Mouse (Mus musculus): ENCODE measurements around the gene Pdxk. TPM values are rescaled to one million over a fixed set of nuclear protein-coding genes. Genes with fewer than 3 reads are reported as not detected.

The Pdxk gene
- total RNA-seq, 1 experiment = 10.3 TPM

DNA sequence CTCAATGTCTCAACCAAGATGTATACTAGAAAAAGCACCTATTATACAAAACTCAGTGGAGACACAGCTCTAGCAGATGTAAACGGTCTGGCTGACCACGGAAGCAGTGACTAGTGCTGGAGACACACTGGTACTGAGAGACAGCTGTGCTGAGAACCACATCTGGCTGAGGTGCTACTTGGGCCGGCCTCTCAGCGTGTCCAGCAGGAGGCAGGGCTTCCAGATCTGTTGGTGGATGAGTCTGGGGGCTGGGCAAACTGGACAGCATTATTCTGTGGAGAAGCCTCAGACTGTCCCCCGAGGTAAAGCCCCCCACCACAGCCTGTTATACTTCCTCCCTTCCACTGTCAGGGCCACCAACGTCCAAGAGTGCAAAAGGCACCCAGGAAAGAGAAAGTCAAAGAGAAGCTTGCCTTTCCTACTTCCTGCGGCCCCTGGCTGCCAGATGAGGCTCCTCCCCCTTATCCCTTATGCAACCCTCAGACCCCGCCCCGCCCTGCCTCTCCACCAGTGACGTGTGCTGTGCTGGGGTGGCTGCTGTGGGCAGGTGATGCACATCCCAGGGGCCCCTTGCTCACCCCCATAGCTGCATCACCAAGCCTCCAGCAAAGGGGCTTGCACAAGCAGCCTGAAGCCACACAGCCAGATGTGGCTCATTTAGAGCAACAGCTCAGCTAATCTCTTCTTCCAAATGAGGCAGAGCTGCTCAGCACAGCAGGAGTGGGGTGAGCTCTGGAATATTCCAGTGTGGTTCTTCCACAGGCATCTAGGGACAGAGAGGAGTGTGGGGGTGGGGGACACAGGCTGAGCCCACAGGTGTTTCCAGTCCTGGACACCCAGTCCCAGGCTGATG lies 7.1 kb downstream of the Pdxk start:
- Histone ChIP-seq H3K4me3 (ENCODE audit: insufficient read depth in 1 of 2, low read depth in 1 of 2, low read length in 2 of 2, poor library complexity in 1 of 2, severe bottlenecking in 1 of 2) (no peak overlapping the region), H3K9me3 (ENCODE audit: control insufficient read depth, insufficient read depth, low read depth, low read length) (no peaks in the 10 kb centered on the region), H3K36me3 (ENCODE audit: control insufficient read depth, insufficient read depth, low read length, poor library complexity, severe bottlenecking) (peaks cover 3% of the 10 kb centered on the region; the same call in 1 of the 2 replicates), H3K4me1 (ENCODE audit: control insufficient read depth in 2 of 2, insufficient read depth in 2 of 2, low read length in 2 of 2, poor library complexity in 1 of 2) (peaks cover under 1 to 5% of the 10 kb centered on the region in 2 experiments; a peak in 1 of 4 replicates), H3K9ac (ENCODE audit: insufficient read depth, low read depth, low read length, poor library complexity, severe bottlenecking) (no peak overlapping the region), H3K27ac (ENCODE audit: insufficient read depth, low read depth, low read length, poor library complexity, severe bottlenecking) (no peak overlapping the region)
- no peak for DNase-seq (ENCODE audit: low read depth, low spot score)
- in situ Hi-C loops (cut with MboI; ENCODE audit: low sequenced_read_pairs in 2 of 2, unreplicated experiment in 2 of 2) = no loop called here
- no peak for TF ChIP-seq ZC3H11A (IDR thresholded peaks at IDR 0.05; ENCODE audit: borderline replicate concordance, low read depth, low read length)
- TF ChIP-seq MAFK (IDR thresholded peaks at IDR 0.05; ENCODE audit: insufficient read depth, low read depth, low read length) = no peak
- no peak for TF ChIP-seq HCFC1 (IDR thresholded peaks at IDR 0.05; ENCODE audit: borderline replicate concordance, insufficient read depth, low read length)
- no peak for TF ChIP-seq ZNF384 (IDR thresholded peaks at IDR 0.05; ENCODE audit: low read depth, low read length)
- TF ChIP-seq CHD2 (IDR thresholded peaks at IDR 0.05; ENCODE audit: low read depth, low read length) = no peak

DNA sequence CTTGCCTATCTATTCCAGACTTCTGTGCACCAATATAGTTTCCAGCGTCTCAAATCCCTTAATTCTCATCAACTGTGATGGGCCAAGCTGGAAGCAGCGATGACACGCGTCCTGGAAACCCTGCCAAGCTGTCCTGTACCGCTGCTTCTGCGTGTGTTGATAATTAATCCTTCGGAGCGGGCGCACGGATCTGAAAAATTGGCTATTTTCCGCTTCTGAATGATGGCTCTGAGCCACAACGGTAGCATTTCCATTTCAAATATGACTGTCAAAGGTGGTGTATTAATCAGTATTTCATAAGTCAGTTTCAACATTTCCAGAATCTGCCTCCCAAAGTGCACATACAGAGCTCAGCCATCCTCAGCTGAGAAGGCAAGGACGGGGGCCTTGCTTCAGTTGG lies 8.1 kb downstream of the Pdxk start:
- no peak overlapping the region for H3K9ac ChIP-seq (ENCODE audit: insufficient read depth, low read depth, low read length, poor library complexity, severe bottlenecking)
- TF ChIP-seq MAFK (IDR thresholded peaks at IDR 0.05; ENCODE audit: insufficient read depth, low read depth, low read length) = no peak
- no peak for TF ChIP-seq ZNF384 (IDR thresholded peaks at IDR 0.05; ENCODE audit: low read depth, low read length)
- TF ChIP-seq ZC3H11A (IDR thresholded peaks at IDR 0.05; ENCODE audit: borderline replicate concordance, low read depth, low read length) = no peak
- TF ChIP-seq HCFC1 (IDR thresholded peaks at IDR 0.05; ENCODE audit: borderline replicate concordance, insufficient read depth, low read length) = no peak
- H3K9me3 ChIP-seq (ENCODE audit: control insufficient read depth, insufficient read depth, low read depth, low read length) = no peaks in the 10 kb centered on the region
- H3K4me3 ChIP-seq (ENCODE audit: insufficient read depth in 1 of 2, low read depth in 1 of 2, low read length in 2 of 2, poor library complexity in 1 of 2, severe bottlenecking in 1 of 2) = no peak overlapping the region
- in situ Hi-C loops (cut with MboI; ENCODE audit: low sequenced_read_pairs in 2 of 2, unreplicated experiment in 2 of 2) = no loop called here
- DNase-seq (ENCODE audit: low read depth, low spot score) = no peak
- no peak overlapping the region for H3K27ac ChIP-seq (ENCODE audit: insufficient read depth, low read depth, low read length, poor library complexity, severe bottlenecking)
- peaks cover 0 to 5% of the 10 kb centered on the region in 2 experiments; a peak in 1 of 4 replicates for H3K4me1 ChIP-seq (ENCODE audit: control insufficient read depth in 2 of 2, insufficient read depth in 2 of 2, low read length in 2 of 2, poor library complexity in 1 of 2)
- H3K36me3 ChIP-seq (ENCODE audit: control insufficient read depth, insufficient read depth, low read length, poor library complexity, severe bottlenecking) = peaks cover 4% of the 10 kb centered on the region; the same call in 1 of the 2 replicates

- Histone ChIP-seq H3K4me3 (ENCODE audit: insufficient read depth in 1 of 2, low read depth in 1 of 2, low read length in 2 of 2, poor library complexity in 1 of 2, severe bottlenecking in 1 of 2) (no peak overlapping the region), H3K27ac (ENCODE audit: insufficient read depth, low read depth, low read length, poor library complexity, severe bottlenecking) (no peak overlapping the region), H3K4me1 (ENCODE audit: control insufficient read depth in 2 of 2, insufficient read depth in 2 of 2, low read length in 2 of 2, poor library complexity in 1 of 2) (no peaks in the 10 kb centered on the region; a peak in 1 of 4 replicates), H3K9ac (ENCODE audit: insufficient read depth, low read depth, low read length, poor library complexity, severe bottlenecking) (no peak overlapping the region), H3K36me3 (ENCODE audit: control insufficient read depth, insufficient read depth, low read length, poor library complexity, severe bottlenecking) (peaks cover 28% of the 10 kb centered on the region; the same call in 1 of the 2 replicates), H3K9me3 (ENCODE audit: control insufficient read depth, insufficient read depth, low read depth, low read length) (no peaks in the 10 kb centered on the region)
- no peak for TF ChIP-seq MAFK (IDR thresholded peaks at IDR 0.05; ENCODE audit: insufficient read depth, low read depth, low read length)
- TF ChIP-seq HCFC1 (IDR thresholded peaks at IDR 0.05; ENCODE audit: borderline replicate concordance, insufficient read depth, low read length) = no peak
- no peak for TF ChIP-seq ZC3H11A (IDR thresholded peaks at IDR 0.05; ENCODE audit: borderline replicate concordance, low read depth, low read length)
- TF ChIP-seq CHD2 (IDR thresholded peaks at IDR 0.05; ENCODE audit: low read depth, low read length) = no peak
- TF ChIP-seq ZNF384 (IDR thresholded peaks at IDR 0.05; ENCODE audit: low read depth, low read length) = no peak
- in situ Hi-C loops (cut with MboI; ENCODE audit: low sequenced_read_pairs in 2 of 2, unreplicated experiment in 2 of 2) = no loop called here
- DNase-seq (ENCODE audit: low read depth, low spot score) = no peak
Measured at GRCm38 (mm10) chr10:78452641-78453040, 12.1 kb downstream of the Pdxk start.

- Histone ChIP-seq H3K36me3 (ENCODE audit: control insufficient read depth, insufficient read depth, low read length, poor library complexity, severe bottlenecking) (peaks cover 38% of the 10 kb centered on the region; the same call in 1 of the 2 replicates), H3K4me3 (ENCODE audit: insufficient read depth in 1 of 2, low read depth in 1 of 2, low read length in 2 of 2, poor library complexity in 1 of 2, severe bottlenecking in 1 of 2) (no peak overlapping the region), H3K4me1 (ENCODE audit: control insufficient read depth in 2 of 2, insufficient read depth in 2 of 2, low read length in 2 of 2, poor library complexity in 1 of 2) (no peaks in the 10 kb centered on the region), H3K9me3 (ENCODE audit: control insufficient read depth, insufficient read depth, low read depth, low read length) (no peaks in the 10 kb centered on the region), H3K9ac (ENCODE audit: insufficient read depth, low read depth, low read length, poor library complexity, severe bottlenecking) (no peak overlapping the region), H3K27ac (ENCODE audit: insufficient read depth, low read depth, low read length, poor library complexity, severe bottlenecking) (no peak overlapping the region)
- no peak for DNase-seq (ENCODE audit: low read depth, low spot score)
- in situ Hi-C loops (cut with MboI; ENCODE audit: low sequenced_read_pairs in 2 of 2, unreplicated experiment in 2 of 2) = no loop called here
- no peak for TF ChIP-seq ZC3H11A (IDR thresholded peaks at IDR 0.05; ENCODE audit: borderline replicate concordance, low read depth, low read length)
- no peak for TF ChIP-seq CHD2 (IDR thresholded peaks at IDR 0.05; ENCODE audit: low read depth, low read length)
- no peak for TF ChIP-seq ZNF384 (IDR thresholded peaks at IDR 0.05; ENCODE audit: low read depth, low read length)
- no peak for TF ChIP-seq MAFK (IDR thresholded peaks at IDR 0.05; ENCODE audit: insufficient read depth, low read depth, low read length)
- TF ChIP-seq HCFC1 (IDR thresholded peaks at IDR 0.05; ENCODE audit: borderline replicate concordance, insufficient read depth, low read length) = no peak
Measured at GRCm38 (mm10) chr10:78450761-78451160, 14.0 kb downstream of the Pdxk start.
